Mouse (Mus musculus): Measurements from ENCODE around the gene Vmn1r68.

The Vmn1r68 gene

GRCm38 (mm10) chr7:10558385-10558784 lies at the start of gene Vmn1r68:
TSS of gene Vmn1r68 (minus strand) at chr7:10558485.
- no peak for DNase-seq (ENCODE audit: low spot score)

GRCm38 (mm10) chr7:10495578-10495977 lies 62.7 kb downstream of the Vmn1r68 start:
- no peak for DNase-seq (ENCODE audit: low spot score)

- peak; percentile 70 for DNase-seq (ENCODE audit: low spot score)
These were observed 63.3 kb downstream of the Vmn1r68 start, which contains the start of gene Zik1 for GRCm38 (mm10) chr7:10494786-10495521. TSS of gene Zik1 (minus strand) at chr7:10495394.

- peak; percentile 15 for DNase-seq (ENCODE audit: low spot score)
These were observed 77.6 kb downstream of the Vmn1r68 start for GRCm38 (mm10) chr7:10480588-10481233.

GRCm38 (mm10) chr7:10479813-10480212 lies 78.5 kb downstream of the Vmn1r68 start:
- no peak for DNase-seq (ENCODE audit: low spot score)

GRCm38 (mm10) chr7:10458166-10458565 lies 100.1 kb downstream of the Vmn1r68 start:
- peak; percentile 2 for DNase-seq (ENCODE audit: low spot score)
